Comparison of ENCODE assay signal across 23 mouse cellular contexts in genomic region chrX:38958571-38958970, GRCm38 (mm10).
"Had no signal": no experiment of that assay in that cellular context is flagged by ENCODE, and none has a peak within 500 bp of the region (broad histone marks: within the 10 kb centered on the region; RNA-seq: fewer than 3 reads in every experiment).

No protein-coding gene starts in this region.

- H3K4me3 ChIP-seq: heart, adult 2 months; heart, embryonic 13.5 days; heart, embryonic 15.5 days; hindbrain, embryonic 13.5 days; hindbrain, embryonic 15.5 days; layer of hippocampus, adult 2 months; limb, embryonic 10.5 days; limb, embryonic 12.5 days; liver, embryonic 12.5 days had no signal

- H3K36me3 ChIP-seq: heart, embryonic 13.5 days; heart, embryonic 15.5 days; hindbrain, embryonic 13.5 days; hindbrain, embryonic 15.5 days; limb, embryonic 10.5 days; limb, embryonic 12.5 days; liver, embryonic 12.5 days had no signal

- DNase-seq: forebrain, postnatal 0 days; gastrocnemius, postnatal 14 days; gastrocnemius, postnatal 36 days; heart, adult 11 months; heart, adult 2 months; heart, postnatal 14 days; heart, postnatal 36 days; kidney, adult 11 months; kidney, adult 8-10 months; kidney, postnatal 10 days; kidney, postnatal 25 days; kidney, postnatal 4 days; liver had no signal

- H3K27ac ChIP-seq: heart, adult 2 months; heart, embryonic 13.5 days; heart, embryonic 15.5 days; hindbrain, embryonic 13.5 days; hindbrain, embryonic 15.5 days; hindbrain, postnatal 0 days; layer of hippocampus, adult 2 months; limb, embryonic 10.5 days; limb, embryonic 12.5 days; liver, embryonic 12.5 days; liver, embryonic 14.5 days had no signal

- H3K4me1 ChIP-seq: heart, embryonic 13.5 days; heart, embryonic 15.5 days; hindbrain, embryonic 13.5 days; hindbrain, embryonic 15.5 days; limb, embryonic 10.5 days; limb, embryonic 12.5 days; liver, embryonic 12.5 days had no signal

- H3K27me3 ChIP-seq: heart, embryonic 13.5 days; heart, embryonic 15.5 days; hindbrain, embryonic 13.5 days; hindbrain, embryonic 15.5 days; limb, embryonic 12.5 days; liver, embryonic 12.5 days had no signal
